23 mouse cellular contexts compared by ENCODE assay signal in genomic region chr12:81712618-81713017, GRCm38 (mm10).
"Had no signal": no experiment of that assay in that cellular context is flagged by ENCODE, and none has a peak within 500 bp of the region (broad histone marks: within the 10 kb centered on the region; RNA-seq: fewer than 3 reads in every experiment).

No protein-coding gene starts in this region.

- H3K27ac ChIP-seq: hindbrain, postnatal 0 days; limb, embryonic 10.5 days; limb, embryonic 13.5 days; liver, embryonic 12.5 days; liver, embryonic 15.5 days; macrophage; midbrain, embryonic 12.5 days; midbrain, embryonic 15.5 days; neural tube, embryonic 12.5 days; neural tube, embryonic 15.5 days had no signal

- ATAC-seq: hindbrain, postnatal 0 days; inflammation-experienced regulatory T-cells, adult 6 months; intestine, embryonic 16.5 days; liver, embryonic 12.5 days; midbrain, embryonic 15.5 days had no signal

- H3K9ac ChIP-seq: limb, embryonic 13.5 days; liver, embryonic 12.5 days; liver, embryonic 15.5 days; midbrain, embryonic 12.5 days; midbrain, embryonic 15.5 days; neural tube, embryonic 12.5 days; neural tube, embryonic 15.5 days had no signal

- H3K27me3 ChIP-seq: limb, embryonic 13.5 days; midbrain, embryonic 12.5 days; midbrain, embryonic 15.5 days; neural tube, embryonic 12.5 days; neural tube, embryonic 15.5 days had no signal

- H3K4me2 ChIP-seq: limb, embryonic 13.5 days; liver, embryonic 12.5 days; liver, embryonic 15.5 days; midbrain, embryonic 12.5 days; midbrain, embryonic 15.5 days; neural tube, embryonic 12.5 days; neural tube, embryonic 15.5 days had no signal

- H3K9me3 ChIP-seq: limb, embryonic 10.5 days; liver, embryonic 12.5 days; liver, embryonic 15.5 days; neural tube, embryonic 15.5 days had no signal

- H3K4me1 ChIP-seq: limb, embryonic 10.5 days; limb, embryonic 13.5 days; liver, embryonic 12.5 days; liver, embryonic 15.5 days; midbrain, embryonic 15.5 days; neural tube, embryonic 12.5 days; neural tube, embryonic 15.5 days had no signal

- H3K4me3 ChIP-seq: limb, embryonic 10.5 days; limb, embryonic 13.5 days; liver, embryonic 12.5 days; liver, embryonic 15.5 days; midbrain, embryonic 12.5 days; midbrain, embryonic 15.5 days; neural tube, embryonic 12.5 days; neural tube, embryonic 15.5 days had no signal

- DNase-seq: kidney, adult 18-20 months; kidney, adult 9 months; kidney, postnatal 14 days; kidney, postnatal 4 days; liver; lung, adult 2 months; right cerebral cortex, adult 18-20 months; right cerebral cortex, postnatal 14 days; right cerebral cortex, postnatal 4 days; thymus, adult 18-20 months; thymus, postnatal 36 days had no signal

- H3K36me3 ChIP-seq: limb, embryonic 10.5 days; limb, embryonic 13.5 days; liver, embryonic 12.5 days; liver, embryonic 15.5 days; midbrain, embryonic 12.5 days; midbrain, embryonic 15.5 days; neural tube, embryonic 12.5 days; neural tube, embryonic 15.5 days had no signal
